Mouse (Mus musculus) lung, adult 2 months (tissue): ENCODE results near the gene Aunip.

Experiments
- CTCF ChIP-seq: fragments of 200-500 bp; IDR thresholded peaks from 2 replicates; pipeline ENCODE4 v1.5.1; 2011; ENCODE audit warnings: mild to moderate bottlenecking, low read length, control low read depth; ENCODE audit not compliant: insufficient read depth
- POLR2A ChIP-seq: fragments of 200-500 bp; IDR thresholded peaks from 2 replicates; pipeline ENCODE4 v1.6.1; 2011; ENCODE audit warnings: low read depth, mild to moderate bottlenecking, control low read depth, low read length, borderline replicate concordance; ENCODE audit errors: extremely low read depth

DNA sequence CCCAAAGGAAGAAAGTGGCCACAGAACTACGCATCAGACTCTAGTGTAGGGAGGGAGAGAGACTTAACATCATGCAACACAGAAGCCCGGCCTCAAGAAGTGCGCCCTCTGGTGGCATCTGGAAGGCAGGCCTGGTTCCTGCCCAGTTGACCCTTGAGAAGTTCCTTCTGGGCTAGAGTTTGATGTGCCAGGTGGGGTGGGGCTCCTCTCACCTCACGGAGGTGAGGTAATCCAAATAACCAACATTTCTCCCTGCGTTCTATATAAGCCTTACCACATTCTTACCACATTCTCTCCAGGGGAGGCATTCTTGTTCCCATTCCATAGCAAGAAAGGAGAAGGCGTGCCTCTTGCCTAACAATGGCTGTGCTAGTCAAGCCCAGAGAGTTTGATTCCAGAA is 29.9 kb upstream of the Aunip start:
- TF ChIP-seq CTCF = peak; percentile 90
- TF ChIP-seq POLR2A = no peak
